Mouse (Mus musculus): ENCODE measurements at regions not wholly inside any gene's neighbourhood (a gene's known extent, or its start where the extent isn't known, plus 50 kb on each side); places are given as distances from the start of the nearest gene placed in this dataset.

DNA sequence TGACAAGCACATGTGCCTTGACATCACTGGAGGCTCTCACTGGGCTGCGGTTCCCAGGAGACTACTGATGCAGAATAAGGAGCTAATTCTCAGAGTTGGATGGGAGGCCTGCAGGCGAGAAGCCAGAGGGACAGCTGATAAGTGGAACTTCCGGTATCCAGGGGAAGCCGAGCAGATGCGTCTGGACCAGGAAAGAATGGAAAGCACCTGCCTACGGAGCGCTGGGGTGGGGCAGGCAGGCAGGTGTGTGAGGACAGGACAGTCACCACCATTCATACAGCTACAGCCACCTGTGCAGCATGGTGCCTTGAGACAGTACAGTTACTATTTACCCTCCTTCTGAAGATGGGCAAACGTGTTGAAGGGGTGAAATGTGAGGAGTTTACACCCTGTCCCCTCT is 156.1 kb downstream of the Unc5cl start:
- no peak overlapping the region for H3K4me2 ChIP-seq (ENCODE audit: low read depth)
- H3ac ChIP-seq (ENCODE audit: control insufficient read depth, insufficient read length), result no peak overlapping the region
- H3K36me3 ChIP-seq (ENCODE audit: control insufficient read depth, insufficient read depth), result no peaks in the 10 kb centered on the region
- H3K27me3 ChIP-seq (ENCODE audit: control insufficient read depth, insufficient read depth, insufficient read length), result no peaks in the 10 kb centered on the region
- H3K4me3 ChIP-seq, result no peak overlapping the region
- H3K79me2 ChIP-seq (ENCODE audit: control insufficient read depth, insufficient read depth), result no peaks in the 10 kb centered on the region
- TF ChIP-seq TCF12 (IDR thresholded peaks at IDR 0.05; ENCODE audit: insufficient read depth, poor library complexity, severe bottlenecking) (no peak), MYOG (IDR thresholded peaks at IDR 0.05; ENCODE audit: control insufficient read depth in 1 of 3, insufficient read depth in 1 of 3, insufficient read length in 2 of 3, low read depth in 2 of 3) (no peak), POLR2A (IDR thresholded peaks at IDR 0.05; ENCODE audit: insufficient read length, low read depth) (no peak), USF1 (IDR thresholded peaks at IDR 0.05; ENCODE audit: low read depth) (no peak), MYOD1 (IDR thresholded peaks at IDR 0.05; ENCODE audit: control insufficient read depth in 1 of 3, insufficient read length in 2 of 3, low read depth in 2 of 3) (no peak), POLR2AphosphoS2 (IDR thresholded peaks at IDR 0.05; ENCODE audit: insufficient read length, low read depth) (no peak), REST (IDR thresholded peaks at IDR 0.05; ENCODE audit: insufficient read depth, insufficient read length) (no peak), MAX (IDR thresholded peaks at IDR 0.05; ENCODE audit: low read depth) (no peak), TCF3 (IDR thresholded peaks at IDR 0.05; ENCODE audit: insufficient read length, low read depth) (no peak)

DNA sequence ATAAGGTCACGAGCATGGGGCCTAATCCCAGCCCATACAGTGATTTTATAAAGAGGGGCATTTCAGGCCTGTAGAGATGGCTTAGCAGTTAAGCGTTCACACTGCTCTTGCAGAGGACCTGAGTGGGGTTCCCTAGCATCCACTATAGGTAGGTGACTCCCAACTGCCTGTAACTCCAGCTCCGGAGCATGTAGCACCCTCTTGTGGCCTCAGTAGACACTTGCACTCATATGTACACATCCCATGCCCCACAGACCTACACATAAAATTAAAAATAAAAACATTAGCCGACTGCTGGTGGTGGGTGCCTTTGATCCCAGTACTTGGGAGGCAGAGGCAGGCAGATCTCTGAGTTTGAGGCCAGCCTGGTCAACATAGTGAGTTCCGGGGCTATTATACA is 158.8 kb downstream of the Unc5cl start:
- TF ChIP-seq SRF (IDR thresholded peaks at IDR 0.05; ENCODE audit: control insufficient read depth, insufficient read length, low read depth) (no peak), POLR2A (IDR thresholded peaks at IDR 0.05; ENCODE audit: insufficient read length, low read depth) (no peak), USF1 (IDR thresholded peaks at IDR 0.05; ENCODE audit: low read depth) (no peak), CEBPB (IDR thresholded peaks at IDR 0.05; ENCODE audit: insufficient read depth, poor library complexity, severe bottlenecking) (no peak), TCF12 (IDR thresholded peaks at IDR 0.05; ENCODE audit: insufficient read depth, poor library complexity, severe bottlenecking) (no peak), POLR2AphosphoS2 (IDR thresholded peaks at IDR 0.05; ENCODE audit: insufficient read length, low read depth) (no peak), TCF3 (IDR thresholded peaks at IDR 0.05; ENCODE audit: insufficient read length, low read depth) (no peak), E2F4 (IDR thresholded peaks at IDR 0.05; ENCODE audit: insufficient read depth) (no peak), REST (IDR thresholded peaks at IDR 0.05; ENCODE audit: insufficient read depth, insufficient read length) (no peak), MYOG (IDR thresholded peaks at IDR 0.05; ENCODE audit: control insufficient read depth in 1 of 3, insufficient read depth in 1 of 3, insufficient read length in 2 of 3, low read depth in 2 of 3) (no peak), MAX (IDR thresholded peaks at IDR 0.05; ENCODE audit: low read depth) (no peak), MYOD1 (IDR thresholded peaks at IDR 0.05; ENCODE audit: control insufficient read depth in 1 of 3, insufficient read length in 2 of 3, low read depth in 2 of 3) (no peak)
- Histone ChIP-seq H3ac (ENCODE audit: control insufficient read depth, insufficient read length) (no peak overlapping the region), H3K4me2 (ENCODE audit: low read depth) (no peak overlapping the region), H3K4me3 (no peak overlapping the region), H3K79me2 (ENCODE audit: control insufficient read depth, insufficient read depth) (no peaks in the 10 kb centered on the region), H3K36me3 (ENCODE audit: control insufficient read depth, insufficient read depth) (no peaks in the 10 kb centered on the region), H3K27me3 (ENCODE audit: control insufficient read depth, insufficient read depth, insufficient read length) (no peaks in the 10 kb centered on the region)

DNA sequence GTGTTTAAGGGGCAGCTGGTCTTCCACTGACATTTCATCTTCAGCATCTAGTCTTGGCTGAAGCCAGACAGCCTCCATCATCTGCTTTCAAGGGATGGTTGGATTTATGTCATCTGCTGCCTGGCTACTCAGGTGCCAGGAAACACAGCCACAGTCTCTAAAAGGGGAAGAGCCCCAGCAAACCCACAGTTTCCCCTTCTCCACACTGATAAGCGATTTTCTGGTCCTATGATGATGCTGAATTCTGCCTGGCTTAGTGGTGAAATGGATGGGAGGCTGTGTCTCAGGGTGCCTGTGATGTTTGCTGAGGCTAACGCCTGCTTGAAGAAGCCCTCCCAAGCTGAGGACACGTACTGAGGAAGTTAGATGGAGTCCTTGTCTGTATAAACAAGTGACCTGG is 160.5 kb downstream of the Unc5cl start:
- no peaks in the 10 kb centered on the region for H3K36me3 ChIP-seq (ENCODE audit: control insufficient read depth, insufficient read depth)
- no peaks in the 10 kb centered on the region for H3K27me3 ChIP-seq (ENCODE audit: control insufficient read depth, insufficient read depth, insufficient read length)
- no peak overlapping the region for H3K4me2 ChIP-seq (ENCODE audit: low read depth)
- no peak for TF ChIP-seq CEBPB (IDR thresholded peaks at IDR 0.05; ENCODE audit: insufficient read depth, poor library complexity, severe bottlenecking)
- TF ChIP-seq MAX (IDR thresholded peaks at IDR 0.05; ENCODE audit: low read depth), result no peak
- TF ChIP-seq REST (IDR thresholded peaks at IDR 0.05; ENCODE audit: insufficient read depth, insufficient read length), result no peak
- TF ChIP-seq TCF12 (IDR thresholded peaks at IDR 0.05; ENCODE audit: insufficient read depth, poor library complexity, severe bottlenecking), result no peak
- no peak for TF ChIP-seq SRF (IDR thresholded peaks at IDR 0.05; ENCODE audit: control insufficient read depth, insufficient read length, low read depth)
- no peak for TF ChIP-seq MYOG (IDR thresholded peaks at IDR 0.05; ENCODE audit: control insufficient read depth in 1 of 3, insufficient read depth in 1 of 3, insufficient read length in 2 of 3, low read depth in 2 of 3)
- no peak for TF ChIP-seq E2F4 (IDR thresholded peaks at IDR 0.05; ENCODE audit: insufficient read depth)
- TF ChIP-seq POLR2AphosphoS2 (IDR thresholded peaks at IDR 0.05; ENCODE audit: insufficient read length, low read depth), result no peak
- TF ChIP-seq MYOD1 (IDR thresholded peaks at IDR 0.05; ENCODE audit: control insufficient read depth in 1 of 3, insufficient read length in 2 of 3, low read depth in 2 of 3), result no peak
- no peak for TF ChIP-seq USF1 (IDR thresholded peaks at IDR 0.05; ENCODE audit: low read depth)
- TF ChIP-seq TCF3 (IDR thresholded peaks at IDR 0.05; ENCODE audit: insufficient read length, low read depth), result no peak
- TF ChIP-seq POLR2A (IDR thresholded peaks at IDR 0.05; ENCODE audit: insufficient read length, low read depth), result no peak
- no peak overlapping the region for H3K4me3 ChIP-seq
- no peak overlapping the region for H3ac ChIP-seq (ENCODE audit: control insufficient read depth, insufficient read length)
- no peaks in the 10 kb centered on the region for H3K79me2 ChIP-seq (ENCODE audit: control insufficient read depth, insufficient read depth)

DNA sequence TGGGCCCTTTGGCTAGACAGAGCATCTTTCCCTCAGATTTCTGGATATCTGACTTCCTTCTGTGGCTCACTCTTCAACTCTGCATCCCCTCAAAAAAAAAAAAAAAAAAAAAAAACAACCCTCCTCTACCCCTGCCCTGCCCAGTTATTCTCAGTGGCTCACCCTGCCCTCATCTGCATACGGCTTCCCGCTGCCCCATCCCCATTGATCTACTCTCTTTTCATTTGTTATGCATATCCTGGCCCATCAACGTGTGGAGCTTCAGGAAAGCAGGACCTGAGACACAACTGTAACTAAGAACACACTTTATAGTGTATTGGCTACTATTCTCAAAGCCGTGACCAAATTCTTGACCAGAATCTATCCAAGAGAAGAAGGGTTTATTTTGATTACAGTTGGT is 161.5 kb downstream of the Unc5cl start:
- Histone ChIP-seq H3K27me3 (ENCODE audit: control insufficient read depth, insufficient read depth, insufficient read length) (no peaks in the 10 kb centered on the region), H3K36me3 (ENCODE audit: control insufficient read depth, insufficient read depth) (no peaks in the 10 kb centered on the region), H3K79me2 (ENCODE audit: control insufficient read depth, insufficient read depth) (no peaks in the 10 kb centered on the region), H3K4me3 (no peak overlapping the region), H3ac (ENCODE audit: control insufficient read depth, insufficient read length) (no peak overlapping the region), H3K4me2 (ENCODE audit: low read depth) (no peak overlapping the region)
- TF ChIP-seq TCF12 (IDR thresholded peaks at IDR 0.05; ENCODE audit: insufficient read depth, poor library complexity, severe bottlenecking) (no peak), MAX (IDR thresholded peaks at IDR 0.05; ENCODE audit: low read depth) (no peak), POLR2A (IDR thresholded peaks at IDR 0.05; ENCODE audit: insufficient read length, low read depth) (no peak), MYOG (IDR thresholded peaks at IDR 0.05; ENCODE audit: control insufficient read depth in 1 of 3, insufficient read depth in 1 of 3, insufficient read length in 2 of 3, low read depth in 2 of 3) (no peak), REST (IDR thresholded peaks at IDR 0.05; ENCODE audit: insufficient read depth, insufficient read length) (no peak)

DNA sequence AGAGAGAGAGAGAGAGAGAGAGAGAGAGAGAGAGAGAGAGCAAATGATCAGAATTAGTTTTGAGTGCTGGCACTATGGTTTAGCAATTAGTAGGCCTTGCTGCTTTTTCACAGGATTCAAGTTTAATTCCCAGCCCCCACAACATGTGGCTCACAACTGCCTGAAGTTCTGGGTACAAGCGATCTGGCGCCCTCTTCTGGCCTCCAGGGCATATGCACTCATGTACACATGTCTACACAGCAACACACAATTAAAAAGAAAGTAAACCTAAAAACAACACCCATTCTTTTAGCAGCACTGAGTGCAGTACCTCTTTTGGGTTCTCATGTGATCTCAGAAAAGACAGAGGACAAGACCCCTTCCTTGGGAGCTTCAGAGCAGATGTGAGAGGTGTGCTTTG is 166.2 kb downstream of the Unc5cl start:
- Histone ChIP-seq H3ac (ENCODE audit: control insufficient read depth, insufficient read length) (no peak overlapping the region), H3K36me3 (ENCODE audit: control insufficient read depth, insufficient read depth) (no peaks in the 10 kb centered on the region), H3K4me3 (no peak overlapping the region), H3K79me2 (ENCODE audit: control insufficient read depth, insufficient read depth) (no peaks in the 10 kb centered on the region), H3K27me3 (ENCODE audit: control insufficient read depth, insufficient read depth, insufficient read length) (no peaks in the 10 kb centered on the region), H3K4me2 (ENCODE audit: low read depth) (no peak overlapping the region)
- TF ChIP-seq E2F4 (IDR thresholded peaks at IDR 0.05; ENCODE audit: insufficient read depth) (no peak), REST (IDR thresholded peaks at IDR 0.05; ENCODE audit: insufficient read depth, insufficient read length) (no peak), POLR2A (IDR thresholded peaks at IDR 0.05; ENCODE audit: insufficient read length, low read depth) (no peak), POLR2AphosphoS2 (IDR thresholded peaks at IDR 0.05; ENCODE audit: insufficient read length, low read depth) (no peak), MAX (IDR thresholded peaks at IDR 0.05; ENCODE audit: low read depth) (no peak), TCF12 (IDR thresholded peaks at IDR 0.05; ENCODE audit: insufficient read depth, poor library complexity, severe bottlenecking) (no peak), TCF3 (IDR thresholded peaks at IDR 0.05; ENCODE audit: insufficient read length, low read depth) (no peak), MYOD1 (IDR thresholded peaks at IDR 0.05; ENCODE audit: control insufficient read depth in 1 of 3, insufficient read length in 2 of 3, low read depth in 2 of 3) (no peak), CEBPB (IDR thresholded peaks at IDR 0.05; ENCODE audit: insufficient read depth, poor library complexity, severe bottlenecking) (no peak), SRF (IDR thresholded peaks at IDR 0.05; ENCODE audit: control insufficient read depth, insufficient read length, low read depth) (no peak), MYOG (IDR thresholded peaks at IDR 0.05; ENCODE audit: control insufficient read depth in 1 of 3, insufficient read depth in 1 of 3, insufficient read length in 2 of 3, low read depth in 2 of 3) (no peak), USF1 (IDR thresholded peaks at IDR 0.05; ENCODE audit: low read depth) (no peak)
